Mouse (Mus musculus) CH12.LX (cell line): ENCODE measurements around the gene Med15. TPM values are rescaled to one million over a fixed set of nuclear protein-coding genes. Genes with fewer than 3 reads are reported as not detected.

Experiments
- DNase-seq: peaks from one replicate; pipeline ENCODE4 v3.0.0-alpha.2; 2013; ENCODE audit errors: extremely low read depth
- H3K27ac ChIP-seq: 2 replicates; pipeline ENCODE4 v1.5.1; 2012; ENCODE audit warnings: low read depth, mild to moderate bottlenecking, control low read depth, moderate library complexity; ENCODE audit not compliant: insufficient read depth
- H3K27me3 ChIP-seq: replicated peaks from 2 replicates; pipeline ENCODE3; 2012; ENCODE audit warnings: inconsistent platforms
- H3K36me3 ChIP-seq, 2 experiments: replicated peaks in 1 of 2; 2 replicates each; pipeline versions ENCODE3 to v1.6.1; 2012; ENCODE audit warnings: inconsistent platforms in 1 of 2, low read length in 1 of 2, mild to moderate bottlenecking in 1 of 2, mixed read lengths in 1 of 2, moderate library complexity in 1 of 2; ENCODE audit not compliant: control insufficient read depth in 1 of 2, insufficient read depth in 1 of 2
- H3K4me1 ChIP-seq, 2 experiments: 2 replicates each; pipeline ENCODE4 v1.6.1; 2012; ENCODE audit warnings: inconsistent platforms in 1 of 2, moderate library complexity in 1 of 2; ENCODE audit not compliant: insufficient read depth in 2 of 2, control insufficient read depth in 1 of 2
- H3K4me2 ChIP-seq: 2 replicates; pipeline ENCODE4 v1.6.1; 2012; ENCODE audit warnings: low read depth, mild to moderate bottlenecking, control low read depth; ENCODE audit not compliant: poor library complexity, insufficient read depth, severe bottlenecking
- H3K4me3 ChIP-seq, 3 experiments: fragments of 150-350 bp in 1 of 3; sonication (generic) in 1 of 3; replicated peaks in 1 of 3; 2 replicates each; pipeline versions ENCODE3 to v1.5.1; 2011 to 2012; ENCODE audit warnings: low read depth in 2 of 3, low read length in 2 of 3, mild to moderate bottlenecking in 2 of 3, moderate library complexity in 2 of 3, control low read depth in 1 of 3, improper control_type of control experiment in 1 of 3, inconsistent platforms in 1 of 3, mixed read lengths in 1 of 3; ENCODE audit not compliant: poor library complexity in 1 of 3
- H3K79me2 ChIP-seq: replicated peaks from 2 replicates; pipeline ENCODE4 v1.6.1; 2012; ENCODE audit warnings: mild to moderate bottlenecking, moderate library complexity; ENCODE audit not compliant: control insufficient read depth, poor library complexity, insufficient read depth, severe bottlenecking; ENCODE audit errors: extremely low read depth
- H3K9ac ChIP-seq: 2 replicates; pipeline ENCODE4 v1.6.1; 2012; ENCODE audit warnings: low read depth, mild to moderate bottlenecking, control low read depth, moderate library complexity; ENCODE audit not compliant: insufficient read depth
- H3K9me3 ChIP-seq: replicated peaks from 2 replicates; pipeline ENCODE3; 2012; ENCODE audit warnings: low read length, inconsistent platforms, mixed read lengths
- BHLHE40 ChIP-seq: IDR thresholded peaks from 2 replicates; pipeline ENCODE4 v1.6.1; 2011; ENCODE audit warnings: mild to moderate bottlenecking, low read depth, low read length, improper control_type of control experiment
- CHD1 ChIP-seq: IDR thresholded peaks from 2 replicates; pipeline ENCODE4 v1.6.1; 2012; ENCODE audit warnings: low read depth, low read length, improper control_type of control experiment, inconsistent platforms
- CTCF ChIP-seq, 2 experiments: IDR thresholded peaks in 1 of 2; conservative IDR thresholded peaks in 1 of 2; 2 replicates each; pipeline ENCODE4 v1.5.1; 2011 to 2012; ENCODE audit warnings: low read depth in 2 of 2, low read length in 2 of 2, improper control_type of control experiment in 1 of 2, inconsistent platforms in 1 of 2, mild to moderate bottlenecking in 1 of 2, moderate library complexity in 1 of 2
- E2F4 ChIP-seq: IDR thresholded peaks from 2 replicates; pipeline ENCODE4 v1.6.1; 2011; ENCODE audit warnings: low read depth, low read length, improper control_type of control experiment; ENCODE audit not compliant: insufficient replicate concordance
- ELF1 ChIP-seq: IDR thresholded peaks from 2 replicates; pipeline ENCODE4 v1.6.1; 2014; ENCODE audit warnings: low read depth, mild to moderate bottlenecking, inconsistent platforms, low read length, improper control_type of control experiment
- EP300 ChIP-seq: IDR thresholded peaks from 2 replicates; pipeline ENCODE4 v1.6.1; 2011; ENCODE audit warnings: low read length, improper control_type of control experiment
- ETS1 ChIP-seq: conservative IDR thresholded peaks from 2 replicates; pipeline ENCODE4 v1.6.1; 2012; ENCODE audit warnings: low read depth, mild to moderate bottlenecking, inconsistent platforms, low read length, improper control_type of control experiment, moderate library complexity
- GABPA ChIP-seq: IDR thresholded peaks from 2 replicates; pipeline ENCODE4 v1.6.1; 2012; ENCODE audit warnings: low read depth, low read length, improper control_type of control experiment, inconsistent platforms; ENCODE audit not compliant: insufficient replicate concordance
- HCFC1 ChIP-seq: IDR thresholded peaks from 2 replicates; pipeline ENCODE4 v1.6.1; 2012; ENCODE audit warnings: low read depth, mild to moderate bottlenecking, inconsistent platforms, low read length, improper control_type of control experiment
- IRF4 ChIP-seq: IDR thresholded peaks from 2 replicates; pipeline ENCODE4 v1.6.1; 2014; ENCODE audit warnings: low read depth, mild to moderate bottlenecking, inconsistent platforms, low read length, improper control_type of control experiment
- JUN ChIP-seq: IDR thresholded peaks from 2 replicates; pipeline ENCODE4 v1.6.1; 2011; ENCODE audit warnings: low read depth, mild to moderate bottlenecking, low read length, improper control_type of control experiment, moderate library complexity; ENCODE audit not compliant: insufficient read depth
- KAT2A ChIP-seq: IDR thresholded peaks from 2 replicates; pipeline ENCODE4 v1.6.1; 2012; ENCODE audit warnings: low read length, improper control_type of control experiment, inconsistent platforms; ENCODE audit not compliant: insufficient replicate concordance
- MAFK ChIP-seq: IDR thresholded peaks from 2 replicates; pipeline ENCODE4 v1.6.1; 2011; ENCODE audit warnings: low read length, improper control_type of control experiment; ENCODE audit not compliant: insufficient replicate concordance
- MAX ChIP-seq: IDR thresholded peaks from 2 replicates; pipeline ENCODE4 v1.6.1; 2011; ENCODE audit warnings: low read length, improper control_type of control experiment
- MAZ ChIP-seq: IDR thresholded peaks from 2 replicates; pipeline ENCODE4 v1.6.1; 2012; ENCODE audit warnings: low read depth, mild to moderate bottlenecking, inconsistent platforms, low read length, improper control_type of control experiment, moderate library complexity
- MEF2A ChIP-seq: IDR thresholded peaks from 2 replicates; pipeline ENCODE4 v1.6.1; 2014; ENCODE audit warnings: low read depth, mild to moderate bottlenecking, inconsistent platforms, low read length, improper control_type of control experiment, borderline replicate concordance
- MXI1 ChIP-seq: IDR thresholded peaks from 2 replicates; pipeline ENCODE4 v1.6.1; 2011; ENCODE audit warnings: mild to moderate bottlenecking, low read depth, low read length, improper control_type of control experiment
- MYC ChIP-seq: IDR thresholded peaks from 2 replicates; pipeline ENCODE4 v1.6.1; 2011; ENCODE audit warnings: low read depth, mild to moderate bottlenecking, improper control_type of control experiment, low read length
- NELFE ChIP-seq: IDR thresholded peaks from 2 replicates; pipeline ENCODE4 v1.6.1; 2011; ENCODE audit warnings: low read depth, low read length, improper control_type of control experiment
- POLR2AphosphoS2 ChIP-seq: IDR thresholded peaks from 2 replicates; pipeline ENCODE4 v1.6.1; 2011; ENCODE audit warnings: low read depth, low read length, improper control_type of control experiment
- RAD21 ChIP-seq: IDR thresholded peaks from 2 replicates; pipeline ENCODE4 v1.6.1; 2011; ENCODE audit warnings: low read depth, mild to moderate bottlenecking, low read length, improper control_type of control experiment, moderate library complexity
- RCOR1 ChIP-seq: conservative IDR thresholded peaks from 2 replicates; pipeline ENCODE4 v1.6.1; 2012; ENCODE audit warnings: low read depth, mild to moderate bottlenecking, inconsistent platforms, low read length, improper control_type of control experiment
- SIN3A ChIP-seq: IDR thresholded peaks from 2 replicates; pipeline ENCODE4 v1.6.1; 2012; ENCODE audit warnings: low read length, improper control_type of control experiment, inconsistent platforms
- SMC3 ChIP-seq: IDR thresholded peaks from 2 replicates; pipeline ENCODE4 v1.6.1; 2011; ENCODE audit warnings: low read depth, low read length, improper control_type of control experiment
- TBP ChIP-seq: conservative IDR thresholded peaks from 2 replicates; pipeline ENCODE4 v1.6.1; 2011; ENCODE audit warnings: low read depth, low read length, improper control_type of control experiment
- TCF12 ChIP-seq: IDR thresholded peaks from 2 replicates; pipeline ENCODE4 v1.6.1; 2014; ENCODE audit warnings: low read depth, mild to moderate bottlenecking, inconsistent platforms, low read length, improper control_type of control experiment
- USF2 ChIP-seq: conservative IDR thresholded peaks from 2 replicates; pipeline ENCODE4 v1.6.1; 2011; ENCODE audit warnings: low read depth, low read length, improper control_type of control experiment
- ZC3H11A ChIP-seq: IDR thresholded peaks from 2 replicates; pipeline ENCODE4 v1.6.1; 2012; ENCODE audit warnings: low read depth, mild to moderate bottlenecking, inconsistent platforms, low read length, improper control_type of control experiment
- ZKSCAN1 ChIP-seq: IDR thresholded peaks from 2 replicates; pipeline ENCODE4 v1.6.1; 2012; ENCODE audit warnings: low read depth, inconsistent platforms, low read length, improper control_type of control experiment, borderline replicate concordance
- ZNF384 ChIP-seq: IDR thresholded peaks from 2 replicates; pipeline ENCODE4 v1.6.1; 2012; ENCODE audit warnings: low read depth, low read length, improper control_type of control experiment, inconsistent platforms
- dilution Hi-C: fragments of 300-500 bp; cut with MboI; formaldehyde crosslinking; loops from 2 replicates; pipeline ENCODE4 v1.14.3; 2020; ENCODE audit warnings: low sequenced_read_pairs; ENCODE audit not compliant: extremely low pct_unique_long_range_greater_than_20kb, extremely low pct_ligation_motif_present
- in situ Hi-C: fragments of 300-500 bp; cut with MboI; formaldehyde crosslinking; loops from 3 replicates; pipeline ENCODE4 v1.14.3; 2019; ENCODE audit warnings: low sequenced_read_pairs, low pct_ligation_motif_present, low pct_unique_long_range_greater_than_20kb, mixed read lengths
- polyA plus RNA-seq: library from polyadenylated mRNA; unstranded; fragments of >175 nt; gene quantifications from 2 replicates; pipeline ENCODE4 v1.2.1, GENCODE M21; 2012; ENCODE audit warnings: low read depth; ENCODE audit not compliant: insufficient read length
- total RNA-seq, 2 experiments: library from RNA; depleted of rRNA; stranded (reverse); fragments of 300-350 nt in 1 of 2; fragments of >200 nt in 1 of 2; gene quantifications; 2 replicates each; pipeline ENCODE4 v1.2.3; 2012 to 2014

Med15 gene
- total and polyA plus RNA-seq, 3 experiments, result 20.1 to 78.1 (median 42.6) TPM

DNA sequence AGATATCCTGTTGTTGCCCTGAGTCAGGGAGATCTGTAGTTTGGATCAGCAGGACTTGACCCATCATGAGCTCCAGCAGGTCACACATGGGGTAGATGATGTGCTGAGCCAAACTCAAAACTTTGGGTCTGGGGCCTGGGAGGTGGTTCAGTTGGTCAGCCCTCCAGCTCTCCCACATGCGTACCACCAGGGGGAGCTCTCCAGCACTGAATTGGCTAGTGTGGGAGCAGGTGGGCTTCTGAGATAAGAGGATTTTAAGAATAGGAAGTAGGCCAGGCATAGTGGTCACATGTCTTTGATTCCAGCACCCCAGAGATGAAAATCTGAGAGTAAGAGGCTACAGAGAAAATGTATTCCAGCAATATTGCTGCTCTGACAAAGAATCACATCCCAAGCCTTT lies 11.8 kb upstream of the Med15 start:
- DNase-seq, result no peak
- Histone ChIP-seq H3K27ac (no peak overlapping the region), H3K36me3 (no peaks in the 10 kb centered on the region), H3K9me3 (peaks cover 6% of the 10 kb centered on the region), H3K4me3 (no peak overlapping the region), H3K4me1 (peaks cover 0 to 5% of the 10 kb centered on the region in 2 experiments; a peak in 2 of 4 replicates), H3K79me2 (no peaks in the 10 kb centered on the region), H3K9ac (no peak overlapping the region), H3K4me2 (no peak overlapping the region), H3K27me3 (peaks cover 11% of the 10 kb centered on the region)
- in situ Hi-C loops, result no loop called here
- dilution Hi-C loops, result no loop called here
- no peak for TF ChIP-seq MEF2A
- no peak for TF ChIP-seq KAT2A
- no peak for TF ChIP-seq BHLHE40
- no peak for TF ChIP-seq USF2
- no peak for TF ChIP-seq MAZ
- TF ChIP-seq ELF1, result no peak
- TF ChIP-seq CTCF (conservative IDR thresholded peaks at IDR 0.05 in 1 of 2, IDR thresholded peaks at IDR 0.05 in 1 of 2; ENCODE audit: low read depth in 2 of 2, low read length in 2 of 2), result peak; percentile 67 to 74
- TF ChIP-seq POLR2AphosphoS2, result no peak
- TF ChIP-seq ZKSCAN1, result no peak
- TF ChIP-seq RAD21, result peak; percentile 31
- TF ChIP-seq MAX, result no peak
- no peak for TF ChIP-seq CHD1
- TF ChIP-seq NELFE, result 0 out of 2 replicates have a peak, but pooled peaks have one; percentile 12
- TF ChIP-seq IRF4, result no peak
- no peak for TF ChIP-seq RCOR1
- TF ChIP-seq SIN3A, result 0 out of 2 replicates have a peak, but pooled peaks have one; percentile 27
- no peak for TF ChIP-seq MAFK
- TF ChIP-seq SMC3, result peak; percentile 58
- no peak for TF ChIP-seq ETS1
- TF ChIP-seq TBP, result no peak
- no peak for TF ChIP-seq GABPA
- no peak for TF ChIP-seq HCFC1
- TF ChIP-seq TCF12, result no peak
- no peak for TF ChIP-seq JUN
- no peak for TF ChIP-seq ZC3H11A
- no peak for TF ChIP-seq MXI1
- TF ChIP-seq MYC, result peak; percentile 37; the same call in 1 of the 2 replicates
- TF ChIP-seq E2F4, result no peak
- no peak for TF ChIP-seq EP300
- no peak for TF ChIP-seq ZNF384
